Mouse (Mus musculus) mouse trophoblast stem cell (cell line): ENCODE results near the gene Tbc1d1.

Source experiments
- in situ Hi-C, 2 experiments: fragments of 300-500 bp; cut with MseI, MboI; formaldehyde crosslinking; loops; 2 replicates in 1 of 2; 3 replicates in 1 of 2; pipeline ENCODE4 v1.15.1; 2025

Tbc1d1 gene

DNA sequence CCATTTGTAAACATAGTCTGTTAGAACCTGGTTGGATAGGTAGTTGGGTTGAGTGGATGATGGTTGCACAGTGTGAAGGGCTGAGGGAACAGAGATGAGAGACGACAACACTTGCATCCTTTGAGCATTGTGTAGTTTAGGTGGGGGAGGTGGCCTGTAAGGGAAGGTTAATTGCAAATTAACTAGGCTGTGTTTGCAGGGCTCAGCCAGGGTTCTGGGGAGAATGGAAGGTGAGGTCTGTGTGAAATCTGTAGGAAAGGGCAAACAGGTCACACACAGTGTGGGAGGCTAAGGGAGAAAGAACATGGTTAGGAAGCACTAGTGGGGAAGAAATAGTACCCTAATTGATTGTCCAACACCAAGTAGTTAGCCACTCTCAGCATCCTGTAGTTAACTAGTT, 81.2 kb downstream of the Tbc1d1 start:
- in situ Hi-C loops = no loop called here

DNA sequence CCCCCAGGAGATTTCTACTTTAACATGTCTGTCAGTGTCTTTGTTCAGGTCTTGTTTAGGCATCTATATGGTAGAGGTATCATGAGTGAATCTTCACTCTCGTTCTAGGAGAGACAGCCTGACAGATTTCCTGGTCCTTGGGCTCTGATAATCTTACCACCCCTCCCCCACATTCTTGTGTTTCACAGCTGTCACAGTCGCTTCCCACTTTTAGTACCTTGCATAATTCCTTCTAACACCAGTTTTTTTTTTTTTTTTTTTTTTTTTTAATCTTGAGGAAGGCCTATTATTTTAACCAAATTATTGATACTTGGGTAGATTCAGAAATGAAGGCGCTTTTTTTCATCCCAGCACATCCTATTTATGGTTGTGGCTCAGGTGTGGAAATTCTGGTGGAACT, 81.6 kb downstream of the Tbc1d1 start:
- in situ Hi-C loops = no loop called here

DNA sequence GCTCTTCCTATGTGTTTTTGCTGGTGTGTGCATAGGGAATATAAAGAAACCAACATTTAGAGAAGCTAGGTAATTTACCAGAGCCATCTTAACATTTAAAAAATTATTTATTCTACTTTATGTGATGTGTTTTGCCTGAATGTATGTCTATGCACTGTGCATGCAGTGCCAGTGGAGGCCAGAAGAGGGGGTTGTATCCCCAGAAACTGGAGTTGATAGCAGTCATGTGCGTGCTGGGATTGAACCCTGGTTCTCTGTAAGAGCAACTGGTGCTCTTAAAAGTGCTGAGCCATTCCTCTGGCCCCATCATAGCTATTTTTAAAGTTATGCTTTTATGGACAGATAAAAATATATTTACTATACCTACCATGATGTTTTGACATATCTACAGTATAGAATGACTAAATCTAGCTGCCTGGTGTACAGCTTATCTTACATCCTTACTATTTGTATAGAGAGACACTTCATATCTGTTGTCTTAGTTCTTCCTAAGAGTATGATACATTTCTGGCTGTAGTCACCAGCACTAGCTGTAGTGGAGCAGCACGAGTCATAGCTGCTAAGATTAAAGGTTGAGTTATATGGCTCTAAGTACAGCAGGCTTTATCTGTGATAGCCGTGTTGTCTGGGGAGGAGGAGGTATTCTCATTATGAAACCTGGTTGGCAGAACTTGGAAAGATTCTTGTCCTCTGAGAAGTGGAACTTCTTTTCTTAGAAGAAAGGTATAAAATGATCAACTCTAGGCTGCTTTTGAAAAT, 83.0 kb downstream of the Tbc1d1 start:
- in situ Hi-C loops = no loop called here

DNA sequence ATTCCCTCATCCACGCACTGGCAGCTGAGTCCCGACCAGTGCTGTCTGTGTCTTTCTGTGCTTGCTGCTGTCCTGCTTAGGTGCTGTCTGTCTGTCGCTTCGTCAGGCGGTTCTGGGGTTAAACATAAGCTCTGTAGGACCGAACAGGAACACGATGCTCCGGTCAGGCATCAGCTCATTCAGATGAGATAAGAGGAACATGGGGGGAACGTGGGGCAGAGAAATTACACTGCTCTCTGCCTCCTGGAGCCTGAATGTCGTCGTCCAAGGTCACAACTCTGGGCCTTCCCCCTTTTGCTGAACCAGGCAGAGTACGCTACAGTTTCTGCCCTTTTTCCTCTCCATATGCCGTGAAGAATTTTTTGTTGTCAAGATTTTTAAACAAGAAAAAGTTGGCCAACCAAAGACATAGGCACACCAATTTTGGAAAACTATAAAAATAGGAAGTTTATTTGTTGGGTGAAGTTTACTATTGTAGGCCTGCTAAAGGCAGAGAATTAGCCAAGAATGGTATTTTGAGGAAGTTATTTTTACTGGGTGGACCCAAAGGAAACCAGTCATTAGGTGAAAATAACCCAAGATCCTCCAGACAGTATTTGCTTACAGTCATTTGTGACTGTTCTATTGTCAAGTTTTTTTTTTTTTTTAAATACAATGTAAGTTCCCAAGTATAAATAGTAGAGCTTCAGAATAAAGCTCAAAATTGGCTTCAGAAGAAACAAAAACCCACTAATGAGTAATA, 85.0 kb downstream of the Tbc1d1 start:
- in situ Hi-C loops = no loop called here

DNA sequence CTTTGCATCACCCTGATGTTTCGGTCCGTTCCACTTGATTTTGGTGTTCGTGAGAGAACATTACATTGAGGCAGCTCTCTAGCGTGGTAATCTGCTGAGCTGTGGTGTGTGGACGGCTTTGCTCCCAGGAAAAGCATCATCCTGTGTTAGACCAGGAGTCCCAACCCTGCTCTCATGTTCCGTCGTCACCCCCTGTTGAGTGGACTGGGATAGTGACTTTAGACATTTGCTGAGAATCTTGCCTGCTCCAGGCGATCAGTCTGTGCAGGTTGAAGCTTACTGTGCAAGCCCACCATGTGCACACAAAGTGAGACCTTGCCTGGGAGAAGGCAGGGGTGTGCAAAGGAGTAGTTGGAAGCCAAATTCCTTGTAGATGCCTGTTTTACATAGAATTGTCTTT, 85.8 kb downstream of the Tbc1d1 start:
- in situ Hi-C loops = no loop called here

DNA sequence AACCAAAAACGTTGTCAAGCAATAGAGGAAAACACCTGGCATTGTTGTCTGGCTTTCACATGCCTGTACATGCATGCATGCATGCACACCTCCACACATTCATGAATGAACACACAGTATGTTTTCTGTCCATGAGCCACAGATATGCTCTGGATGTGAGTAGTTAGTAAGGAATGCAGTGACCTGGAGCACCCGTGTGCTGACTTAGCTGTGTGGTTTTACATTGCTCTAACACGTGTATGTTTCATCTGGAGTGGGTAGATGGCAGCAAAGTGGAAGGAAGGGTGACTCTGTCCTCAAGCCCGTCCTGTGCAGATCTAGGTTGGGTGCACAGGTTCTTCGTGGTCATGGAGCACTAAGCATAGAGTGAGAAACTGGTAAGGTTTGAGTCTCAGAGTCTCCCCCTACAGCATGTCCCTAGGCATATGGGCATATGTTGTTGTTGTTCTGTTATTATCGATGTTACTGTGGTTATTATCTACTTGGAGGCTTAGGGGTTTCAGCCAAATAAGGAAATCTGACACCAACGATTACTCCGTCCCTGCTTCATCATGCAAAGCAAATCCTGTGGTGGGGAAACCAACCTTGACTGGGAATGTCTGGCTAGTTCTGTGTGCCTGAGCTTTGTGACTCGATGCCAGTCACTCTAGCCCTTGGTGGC, 86.8 kb downstream of the Tbc1d1 start:
- in situ Hi-C loops = no loop called here

DNA sequence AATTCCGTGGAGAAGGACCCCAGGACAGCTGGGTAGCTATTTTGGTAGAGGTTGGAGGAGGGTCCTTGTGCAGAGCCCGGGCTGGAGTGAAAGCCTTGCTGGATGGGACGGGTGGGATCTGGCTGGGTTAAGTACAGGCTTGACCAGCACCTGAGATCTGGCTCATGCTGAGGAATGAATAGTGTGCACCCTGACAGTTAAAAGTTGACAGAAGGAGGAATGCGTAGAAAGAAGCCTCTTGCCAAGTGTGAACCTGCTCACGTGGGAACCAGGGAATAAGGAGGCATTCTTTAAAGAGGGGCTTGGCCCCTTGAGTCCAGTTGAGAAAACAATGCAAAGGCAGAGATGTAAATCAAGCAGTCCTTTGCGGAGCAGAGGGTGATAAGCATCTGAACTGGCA, 87.6 kb downstream of the Tbc1d1 start:
- in situ Hi-C loops = no loop called here

DNA sequence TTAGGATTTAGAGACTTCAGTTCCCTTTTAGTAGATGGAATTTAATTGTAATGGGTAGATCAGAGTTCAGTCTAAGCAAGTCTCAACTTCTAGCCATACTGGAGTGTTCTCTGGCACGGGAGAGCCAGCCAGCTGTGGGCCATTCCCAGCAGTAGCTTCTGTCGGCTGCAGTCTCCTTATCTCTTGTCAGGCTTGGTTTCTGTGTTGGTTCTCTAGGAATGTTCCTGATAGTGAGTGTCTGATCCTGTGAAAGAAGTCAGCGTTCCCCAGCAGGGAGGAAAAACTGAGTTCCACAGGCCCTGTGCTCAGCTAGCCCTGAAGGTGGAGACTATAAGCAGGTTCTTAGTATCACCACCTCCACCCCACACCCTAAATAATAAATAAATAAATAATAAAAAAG, 88.2 kb downstream of the Tbc1d1 start:
- in situ Hi-C loops = no loop called here

DNA sequence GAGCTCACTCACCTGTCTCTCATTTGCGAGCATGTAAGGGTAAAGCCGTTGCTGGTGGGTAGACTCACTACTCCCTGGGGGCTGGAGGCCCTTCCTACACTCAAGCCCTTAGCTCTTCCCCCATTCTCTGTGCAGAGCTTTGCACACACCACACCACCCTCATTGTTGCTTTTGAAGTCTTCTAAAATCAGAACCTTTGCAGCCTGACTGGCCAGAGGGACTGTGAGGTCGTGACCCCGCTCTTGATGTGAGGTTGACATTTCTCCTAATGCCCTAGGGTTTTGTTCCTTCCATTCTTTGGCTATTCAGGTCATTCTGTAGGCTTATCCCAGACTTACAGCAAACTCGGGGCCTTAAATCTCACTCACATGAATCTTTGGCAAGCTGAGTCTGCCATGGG, 88.6 kb downstream of the Tbc1d1 start:
- in situ Hi-C loops = no loop called here

DNA sequence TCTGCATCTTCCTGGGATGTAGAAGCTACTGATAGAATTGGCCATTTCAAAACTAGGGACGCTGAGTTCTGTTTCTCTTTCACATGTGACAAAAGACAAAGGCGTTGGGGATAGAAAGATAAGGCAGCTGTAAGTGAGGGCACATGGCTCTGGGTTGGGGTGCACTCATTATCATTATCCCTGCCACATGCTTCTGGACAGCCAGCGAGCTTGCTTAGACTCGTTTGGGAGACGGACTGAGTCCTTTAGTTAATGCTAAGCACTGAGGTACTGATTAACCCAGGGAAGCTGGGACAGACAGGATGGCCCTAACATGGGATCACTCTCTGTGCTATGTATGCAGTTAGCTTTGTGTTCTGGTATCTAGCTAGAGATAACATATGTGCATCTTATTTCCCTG, 95.3 kb downstream of the Tbc1d1 start:
- in situ Hi-C loops = no loop called here

DNA sequence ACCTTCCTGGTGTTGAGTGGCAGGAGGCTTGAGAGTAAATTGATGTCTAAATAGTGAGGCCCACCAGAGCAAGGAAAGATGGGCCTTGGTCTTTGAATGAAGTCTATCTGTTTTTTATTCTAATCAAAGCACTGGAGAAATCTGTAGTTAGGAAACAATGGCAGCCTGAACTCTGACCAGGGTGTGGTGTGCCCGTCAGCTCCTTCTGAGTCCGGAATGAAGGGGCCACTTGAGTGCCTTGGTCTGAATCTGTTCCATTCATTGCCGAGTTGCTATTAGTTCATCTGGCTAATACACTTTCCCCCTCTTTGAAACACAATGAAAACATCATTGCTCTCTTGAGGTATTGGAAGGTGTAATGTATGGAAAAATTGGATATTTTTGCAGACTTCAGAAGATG, 98.2 kb downstream of the Tbc1d1 start:
- in situ Hi-C loops = no loop called here

DNA sequence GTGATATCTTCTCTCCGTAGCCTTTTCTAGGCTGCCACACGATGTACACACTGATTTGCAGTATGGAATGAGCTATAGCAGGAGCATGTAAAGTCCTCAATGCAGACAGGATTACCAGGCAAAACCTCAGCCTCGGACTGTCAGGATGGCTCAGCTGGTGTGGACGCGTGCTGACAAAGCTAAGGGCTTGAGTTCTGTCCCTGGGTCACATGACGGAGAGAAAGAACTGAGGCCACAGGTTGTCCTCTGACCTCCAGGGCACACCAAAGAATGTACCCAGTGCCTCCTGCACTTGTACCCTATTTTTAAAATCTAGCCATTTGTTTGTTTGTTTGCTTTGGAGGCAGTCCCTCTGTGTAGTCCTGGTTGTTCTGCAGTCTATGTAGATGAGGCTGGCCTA, 98.9 kb downstream of the Tbc1d1 start:
- in situ Hi-C loops = no loop called here

DNA sequence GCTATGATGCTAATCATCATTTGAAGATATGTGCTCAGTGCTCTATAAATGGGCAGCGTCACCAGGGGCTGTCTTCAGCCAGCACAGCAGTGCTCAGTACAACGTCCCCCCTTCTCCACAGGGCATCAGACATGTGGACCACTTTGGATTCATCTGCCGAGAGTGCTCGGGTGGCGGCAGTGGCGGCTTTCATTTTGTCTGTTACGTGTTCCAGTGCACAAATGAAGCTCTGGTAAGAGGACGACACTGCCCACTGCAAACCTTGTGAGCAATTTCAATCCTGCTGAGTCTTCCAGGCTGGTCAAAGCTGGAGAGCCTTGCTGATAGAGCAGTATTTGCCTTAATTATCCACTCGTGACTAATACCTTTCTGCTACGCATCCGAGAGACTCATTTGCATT, 107.2 kb downstream of the Tbc1d1 start:
- in situ Hi-C loops = no loop called here

DNA sequence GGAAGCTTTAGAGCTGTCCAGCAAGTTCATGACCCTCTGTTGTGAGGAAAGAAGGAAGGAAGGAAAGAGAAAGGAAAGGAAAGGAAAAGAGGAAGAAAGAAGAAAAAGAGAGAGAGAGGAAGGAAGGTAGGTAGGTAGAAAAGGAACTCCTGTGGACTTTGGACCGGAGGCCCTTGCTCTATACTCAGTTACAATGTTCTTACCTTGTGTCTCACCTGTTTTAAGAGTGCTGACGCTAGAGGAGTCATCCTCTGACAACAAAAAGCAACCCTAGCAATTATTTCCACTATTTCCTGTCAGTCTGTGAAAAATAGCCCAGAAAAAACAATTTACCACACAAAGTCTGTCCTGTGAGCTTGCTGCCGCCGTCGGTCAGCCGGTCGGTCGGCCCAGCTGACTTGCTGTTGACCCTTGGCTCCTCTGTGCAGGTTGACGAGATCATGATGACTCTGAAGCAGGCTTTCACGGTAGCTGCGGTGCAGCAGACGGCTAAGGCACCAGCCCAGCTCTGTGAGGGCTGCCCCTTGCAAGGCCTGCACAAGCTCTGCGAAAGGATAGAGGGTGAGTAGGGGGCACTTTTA, 107.9 kb downstream of the Tbc1d1 start:
- in situ Hi-C loops = no loop called here

DNA sequence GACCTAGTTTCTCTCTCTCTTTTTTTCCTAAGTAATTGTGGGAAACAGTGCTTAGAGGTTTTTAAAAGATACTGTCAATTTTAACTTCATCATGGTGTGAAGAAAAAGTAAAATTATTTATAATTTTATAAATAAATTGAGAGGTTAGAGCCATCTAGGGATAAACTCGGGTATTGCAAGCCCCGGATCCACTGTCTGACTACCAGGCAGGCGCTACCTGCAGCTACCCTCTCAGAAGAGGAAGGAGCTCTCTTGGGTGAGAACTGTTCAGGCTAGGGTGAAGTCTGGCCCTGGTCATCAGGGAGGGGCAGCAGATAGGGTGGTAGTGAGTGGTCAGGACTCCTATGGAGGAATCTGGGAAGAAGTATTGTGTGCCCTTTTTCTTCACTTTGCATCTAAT, 109.0 kb downstream of the Tbc1d1 start:
- in situ Hi-C loops = no loop called here

DNA sequence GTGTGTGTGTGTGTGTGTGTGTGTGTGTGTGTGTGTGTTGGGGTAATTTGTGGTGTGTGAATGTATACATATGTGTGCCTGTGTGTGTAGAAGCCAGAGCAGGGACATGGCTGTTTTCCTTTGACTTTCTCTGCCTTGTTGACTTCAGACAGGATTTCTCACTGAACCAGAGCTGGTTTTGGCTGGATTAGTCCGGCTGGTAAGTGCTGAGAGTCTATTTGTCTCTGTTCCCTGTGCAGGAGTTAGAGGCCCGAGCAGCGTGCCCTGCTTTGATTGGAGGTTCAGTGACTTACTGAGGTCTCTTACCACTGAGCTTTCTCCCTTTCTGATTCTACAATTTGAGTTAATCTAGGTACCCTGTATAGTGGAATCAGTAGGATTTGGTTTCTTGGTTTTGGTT, 109.8 kb downstream of the Tbc1d1 start:
- in situ Hi-C loops = no loop called here

DNA sequence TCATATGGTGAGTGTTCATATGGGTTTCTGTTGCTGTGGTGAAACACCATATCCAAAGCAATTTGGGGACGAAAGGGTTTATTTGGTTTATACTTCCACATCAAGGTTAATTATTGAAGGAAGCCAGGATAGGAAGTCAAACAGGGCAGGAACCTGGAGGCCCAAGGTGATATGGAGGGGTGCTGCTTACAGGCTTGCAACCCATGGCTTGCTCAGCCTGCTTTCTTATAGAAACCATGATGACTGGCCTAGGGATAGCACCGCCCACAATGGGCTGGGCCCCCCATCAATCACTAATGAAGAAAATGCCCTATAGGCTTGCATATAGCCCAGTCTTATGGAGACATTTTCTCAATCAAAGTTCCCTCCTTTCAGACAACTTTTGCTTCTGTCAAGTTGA, 110.4 kb downstream of the Tbc1d1 start:
- in situ Hi-C loops = no loop called here

DNA sequence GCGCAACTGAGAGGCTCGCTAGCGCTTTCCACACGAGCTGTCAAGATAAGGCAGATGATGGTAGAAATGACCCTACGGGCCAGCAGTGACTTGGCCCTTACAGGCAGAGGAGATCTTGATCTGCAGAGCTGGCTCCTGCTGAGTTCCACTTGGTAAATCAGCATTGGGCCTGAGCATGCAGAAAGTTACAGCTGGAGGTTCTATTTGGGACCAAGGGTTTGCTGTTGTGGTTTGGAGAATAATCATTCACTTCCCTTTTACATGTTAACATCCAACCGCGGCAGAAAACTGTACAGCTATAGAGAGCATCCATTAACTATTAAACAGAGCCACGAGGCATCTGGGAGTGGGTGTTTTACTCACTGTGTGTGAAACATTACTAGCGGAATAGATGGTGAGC, 111.2 kb downstream of the Tbc1d1 start:
- in situ Hi-C loops = no loop called here

DNA sequence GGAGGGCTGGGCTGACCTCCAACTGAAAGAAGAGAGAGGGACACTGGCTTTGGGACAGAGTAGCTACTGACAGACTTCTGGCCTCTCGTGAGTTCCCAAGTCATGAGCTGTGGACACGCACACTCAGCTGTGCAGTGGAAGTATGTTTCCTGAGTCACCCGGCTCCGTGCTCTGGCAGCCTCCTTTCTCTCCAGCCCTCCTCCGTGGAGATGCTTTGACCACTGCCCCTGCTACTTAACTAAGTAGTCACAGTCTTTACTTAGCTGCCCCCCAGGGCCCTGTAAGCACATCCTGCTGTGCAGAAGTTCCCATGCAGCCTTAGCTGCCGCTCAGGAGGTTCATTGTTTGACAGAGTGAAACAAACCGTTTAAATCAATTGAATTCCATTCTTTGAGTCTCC, 113.6 kb downstream of the Tbc1d1 start:
- in situ Hi-C loops = loop anchor here (10.0 kb wide), 1 partner anchor 65 kb away; no protein-coding TSS in a partner anchor

DNA sequence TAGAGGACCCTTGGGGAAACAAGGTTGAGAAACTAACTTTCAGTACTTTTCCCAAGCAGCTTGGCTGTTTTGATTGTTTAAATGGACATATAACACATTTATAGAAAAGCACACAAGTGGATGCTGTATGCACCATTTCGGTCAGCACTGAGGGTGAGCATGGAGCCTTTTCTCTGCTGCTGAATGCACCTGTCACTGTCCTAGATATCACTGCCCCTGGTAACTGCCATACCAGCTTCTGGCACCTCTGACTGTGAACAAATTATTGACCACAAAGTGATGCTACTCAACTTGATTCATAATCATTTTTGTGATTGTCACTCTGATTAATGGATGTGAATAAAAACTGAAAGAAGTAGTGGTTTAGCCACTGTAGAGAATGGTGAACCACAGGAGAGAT, 117.4 kb downstream of the Tbc1d1 start:
- in situ Hi-C loops = loop anchor here (10.0 kb wide), 1 partner anchor 69 kb away; no protein-coding TSS in a partner anchor

DNA sequence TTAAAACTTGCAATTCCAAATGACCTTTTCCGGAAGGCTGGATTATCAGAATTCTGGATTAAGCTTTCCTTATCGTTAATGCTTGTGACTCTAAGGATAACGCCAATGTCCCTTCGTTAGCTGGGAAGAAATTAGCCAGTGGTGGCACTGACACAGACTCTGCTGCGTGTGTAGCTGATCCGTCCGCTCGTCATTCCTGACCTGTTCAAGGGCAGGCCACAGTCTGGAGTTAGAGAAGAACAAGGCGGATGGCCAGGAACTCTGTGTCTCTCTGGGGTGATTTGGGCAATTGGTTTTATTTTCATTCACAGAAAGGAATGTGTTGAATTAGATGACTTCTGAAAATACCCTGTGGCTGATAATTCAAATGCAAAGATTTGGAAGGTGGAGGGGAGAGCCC, 118.2 kb downstream of the Tbc1d1 start:
- in situ Hi-C loops = loop anchor here (10.0 kb wide), 1 partner anchor 69 kb away; no protein-coding TSS in a partner anchor

DNA sequence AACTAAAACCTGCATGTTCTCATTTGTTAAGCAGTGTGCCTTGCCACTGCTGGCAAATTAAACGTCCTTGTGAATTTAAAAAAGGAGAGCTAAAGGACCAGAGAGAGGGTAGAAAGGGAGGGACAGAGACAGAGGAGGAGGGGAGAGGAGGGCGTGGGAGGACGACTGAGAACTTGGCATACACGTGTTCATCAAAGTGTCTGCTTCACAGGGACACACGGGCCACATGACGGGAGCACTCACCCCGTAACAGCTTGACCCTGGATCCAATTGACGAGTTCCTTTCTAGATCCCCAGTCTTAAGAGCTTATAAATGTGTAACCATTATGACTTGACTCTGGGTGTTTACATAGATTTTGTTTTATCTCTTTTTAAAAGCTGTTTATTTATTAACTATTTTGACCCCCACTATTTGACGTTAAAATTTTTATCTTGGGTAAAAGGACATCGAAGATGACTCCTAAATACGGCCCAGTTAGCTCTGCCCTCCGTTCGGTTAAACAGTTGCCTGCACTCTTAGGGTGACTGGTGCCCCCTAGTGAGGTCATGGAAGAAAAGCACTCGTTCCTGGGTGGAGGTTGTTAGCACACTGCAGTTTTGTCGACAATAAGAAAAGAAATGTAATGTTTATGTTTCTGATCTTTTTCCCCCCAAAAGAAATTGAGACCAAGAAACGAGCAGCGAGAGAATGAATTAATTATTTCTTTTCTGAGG, 118.8 kb downstream of the Tbc1d1 start:
- in situ Hi-C loops = loop anchor here (10.0 kb wide), 1 partner anchor 70 kb away; no protein-coding TSS in a partner anchor
